Mouse (Mus musculus) neural tube, embryonic 11.5 days (tissue): ENCODE data around the gene Zfp839. TPM values are rescaled to one million over a fixed set of nuclear protein-coding genes. Genes with fewer than 3 reads are reported as not detected.
A peak's percentile ranks its signal among the peaks of the same experiment; 100 is the strongest.
"Not testable (repeated sequence)": the region's sequence is repeated elsewhere in the genome, so short reads cannot be mapped to it uniquely, and the experiment has no call there.

Experiments used
- ATAC-seq: fragments of 200-750 bp; cut with Nextera tagmentation; 2 replicates; pipeline ENCODE4 v1.8.0; 2017; ENCODE audit warnings: moderate number of reproducible peaks, mild to moderate bottlenecking, moderate TSS enrichment, moderate library complexity; ENCODE audit not compliant: insufficient read depth, low FRiP score, low TSS enrichment
- DNase-seq: peaks from one replicate; pipeline ENCODE4 v3.0.0-alpha.2; 2015; ENCODE audit warnings: low spot score
- H3K27ac ChIP-seq: fragments of 300-500 bp; sonication (generic); 2 replicates; pipeline ENCODE4 v1.5.1; 2014; ENCODE audit warnings: low read depth, mild to moderate bottlenecking, low read length
- H3K27me3 ChIP-seq: fragments of 300-500 bp; sonication (generic); 2 replicates; pipeline ENCODE4 v1.6.1; 2014; ENCODE audit warnings: mild to moderate bottlenecking, low read length, mixed read lengths; ENCODE audit not compliant: control insufficient read depth, insufficient read depth
- H3K36me3 ChIP-seq: fragments of 300-500 bp; sonication (generic); 2 replicates; pipeline ENCODE4 v1.6.1; 2014; ENCODE audit warnings: mild to moderate bottlenecking, low read length, moderate library complexity, mixed read lengths; ENCODE audit not compliant: control insufficient read depth, insufficient read depth
- H3K4me1 ChIP-seq: fragments of 300-500 bp; sonication (generic); 2 replicates; pipeline ENCODE4 v1.6.1; 2014; ENCODE audit warnings: low read length, mixed read lengths; ENCODE audit not compliant: control insufficient read depth, insufficient read depth
- H3K4me2 ChIP-seq: fragments of 300-500 bp; sonication (generic); 2 replicates; pipeline ENCODE4 v1.6.1; 2014; ENCODE audit warnings: low read depth, mild to moderate bottlenecking, moderate library complexity
- H3K4me3 ChIP-seq: fragments of 300-500 bp; sonication (generic); 2 replicates; pipeline ENCODE4 v1.5.1; 2014; ENCODE audit warnings: low read depth, low read length
- H3K9ac ChIP-seq: fragments of 300-500 bp; sonication (generic); 2 replicates; pipeline ENCODE4 v1.6.1; 2014; ENCODE audit warnings: mild to moderate bottlenecking, low read length
- H3K9me3 ChIP-seq: fragments of 300-500 bp; sonication (generic); 2 replicates; pipeline ENCODE4 v1.6.1; 2016; ENCODE audit warnings: low read length; ENCODE audit not compliant: control insufficient read depth
- WGBS: fragments of 180-500 bp; shearing (Covaris S2); extraction: QIAGEN DNeasy Blood & Tissue Kit; methylation state at CpG from one replicate; pipeline ENCODE4 v1.1.7; 2014; 5-methylcytosine and 5-hydroxymethylcytosine counted together
- polyA plus RNA-seq: library from polyadenylated mRNA; unstranded; fragments of >200 nt; fragmentation: Nextera tagmentation; extraction: Ambion mirVana; gene quantifications from 2 replicates; pipeline ENCODE4 v1.2.1, GENCODE M21; 2014

Zfp839 gene
- polyA plus RNA-seq, 1 experiment from 2014 or later: 3.7 TPM

DNA sequence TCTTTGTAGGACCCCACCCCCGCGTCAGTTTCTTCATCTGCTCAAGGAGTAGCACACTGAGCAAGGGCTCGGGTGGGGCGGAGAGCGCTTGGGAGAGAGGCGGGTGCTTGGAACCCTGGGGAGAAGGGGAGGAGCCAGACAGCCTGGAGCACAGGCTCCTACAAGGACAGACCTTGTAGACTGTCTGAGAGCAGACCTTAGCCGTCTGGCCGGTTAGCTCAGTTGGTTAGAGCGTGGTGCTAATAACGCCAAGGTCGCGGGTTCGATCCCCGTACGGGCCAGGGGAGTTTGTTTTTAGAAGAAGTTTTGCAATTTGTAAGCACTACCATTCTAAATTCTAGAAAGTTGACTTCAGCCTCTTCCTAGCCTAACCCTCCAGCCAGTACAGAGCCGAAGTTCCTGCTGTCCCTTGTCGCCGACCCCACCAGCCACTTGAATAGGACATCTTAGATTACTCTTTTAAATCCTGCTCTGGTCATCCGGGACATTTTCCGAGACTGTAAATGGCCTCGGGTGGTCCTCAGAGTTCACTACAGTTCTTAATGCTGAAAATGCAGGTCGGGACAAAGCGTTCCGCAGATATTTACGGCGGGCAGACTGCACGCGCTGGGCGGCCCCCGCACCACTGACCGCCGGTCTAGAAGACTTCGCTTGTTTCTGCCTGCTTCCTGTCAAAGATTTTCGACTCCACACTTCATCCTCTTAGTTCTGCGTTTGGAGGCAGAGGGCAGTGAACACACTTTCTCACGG is 4.7 kb upstream of the Zfp839 start:
- H3K9ac ChIP-seq: peak overlapping the region; percentile 44
- H3K27me3 ChIP-seq: peaks cover 7% of the 10 kb centered on the region; the same call in 1 of the 2 replicates
- H3K36me3 ChIP-seq: no peaks in the 10 kb centered on the region
- peak overlapping the region; percentile 33 for H3K4me3 ChIP-seq
- WGBS: under 1% methylated on average over 36 of the region's 36 CpGs
- no peaks in the 10 kb centered on the region for H3K9me3 ChIP-seq
- no peak overlapping the region for H3K27ac ChIP-seq
- DNase-seq (peak; percentile 92), ATAC-seq (peak; percentile 67)
- H3K4me1 ChIP-seq: peaks cover 10% of the 10 kb centered on the region; the same call in 1 of the 2 replicates
- peak overlapping the region; percentile 64 for H3K4me2 ChIP-seq

- H3K27me3 ChIP-seq: peaks cover 7% of the 10 kb centered on the region; the same call in 1 of the 2 replicates
- peaks cover 15% of the 10 kb centered on the region for H3K4me1 ChIP-seq
- peak overlapping the region; percentile 64 for H3K4me2 ChIP-seq
- no peaks in the 10 kb centered on the region for H3K9me3 ChIP-seq
- no peak for ATAC-seq
- no peak for DNase-seq
- no peak overlapping the region for H3K9ac ChIP-seq
- no peak overlapping the region for H3K27ac ChIP-seq
- H3K4me3 ChIP-seq: peak overlapping the region; percentile 33
- WGBS: 66% methylated on average over 6 of the region's 6 CpGs
- H3K36me3 ChIP-seq: no peaks in the 10 kb centered on the region
Observed at GRCm38 (mm10) chr12:110846191-110846765, 3.8 kb upstream of the Zfp839 start.

GRCm38 (mm10) chr12:110850929-110851256 is 840 bp downstream of the Zfp839 start:
- Histone ChIP-seq H3K9ac (peak overlapping the region; percentile 90), H3K4me3 (peak overlapping the region; percentile 87), H3K27ac (no peak overlapping the region), H3K27me3 (0 out of 2 replicates have a peak, but pooled peaks cover 3% of the 10 kb centered on the region), H3K4me2 (peak overlapping the region; percentile 50), H3K4me1 (peaks cover 9% of the 10 kb centered on the region), H3K36me3 (no peaks in the 10 kb centered on the region), H3K9me3 (no peaks in the 10 kb centered on the region)
- no peak for ATAC-seq
- 12% methylated on average over 9 of the region's 9 CpGs for WGBS
- no peak for DNase-seq

DNA sequence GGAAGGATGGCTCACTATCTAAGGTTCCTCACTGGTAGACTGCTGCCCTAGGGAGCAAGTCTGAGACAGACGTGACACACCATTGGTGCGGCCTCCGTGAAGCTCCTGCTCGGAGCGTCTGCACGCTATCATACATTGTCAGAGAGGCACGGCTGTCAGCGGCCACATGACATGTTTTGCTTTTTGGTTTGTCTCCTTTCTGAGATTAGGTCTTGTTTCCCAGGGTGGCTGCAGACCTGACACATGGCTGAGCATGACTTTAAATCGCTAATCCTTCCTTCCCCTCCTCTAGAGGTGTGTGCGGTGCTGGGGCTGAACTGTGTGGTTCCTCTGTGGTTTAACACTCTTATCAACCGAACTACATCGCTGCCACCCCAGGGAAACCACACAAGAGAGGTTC is 1.4 kb downstream of the Zfp839 start:
- Histone ChIP-seq H3K27me3 (no peaks in the 10 kb centered on the region), H3K4me2 (no peak overlapping the region), H3K4me3 (no peak overlapping the region), H3K9me3 (no peaks in the 10 kb centered on the region), H3K36me3 (no peaks in the 10 kb centered on the region), H3K9ac (no peak overlapping the region), H3K27ac (no peak overlapping the region), H3K4me1 (peaks cover 6% of the 10 kb centered on the region; the same call in 1 of the 2 replicates)
- WGBS: 90% methylated on average over 12 of the region's 12 CpGs
- DNase-seq (no peak), ATAC-seq (no peak)

- 97% methylated on average over 1 of the region's 1 CpGs for whole genome bisulfite sequencing
- Histone ChIP-seq H3K9me3 (no peaks in the 10 kb centered on the region), H3K9ac (no peak overlapping the region), H3K27ac (no peak overlapping the region), H3K4me3 (no peak overlapping the region), H3K36me3 (no peaks in the 10 kb centered on the region), H3K4me2 (no peak overlapping the region), H3K4me1 (peaks cover 6% of the 10 kb centered on the region; the same call in 1 of the 2 replicates), H3K27me3 (no peaks in the 10 kb centered on the region)
- no peak for ATAC-seq
- no peak for DNase-seq
Observed at GRCm38 (mm10) chr12:110851923-110852322, 1.9 kb downstream of the Zfp839 start.

GRCm38 (mm10) chr12:110854786-110855737 is 5.0 kb downstream of the Zfp839 start:
- Histone ChIP-seq H3K36me3 (no peaks in the 10 kb centered on the region), H3K4me1 (peaks cover 6% of the 10 kb centered on the region; the same call in 1 of the 2 replicates), H3K9me3 (no peaks in the 10 kb centered on the region), H3K9ac (no peak overlapping the region), H3K4me2 (no peak overlapping the region), H3K27me3 (no peaks in the 10 kb centered on the region), H3K4me3 (no peak overlapping the region), H3K27ac (no peak overlapping the region)
- 88% methylated on average over 32 of the region's 32 CpGs for WGBS
- no peak for DNase-seq
- no peak for ATAC-seq

- Histone ChIP-seq H3K4me2 (no peak overlapping the region), H3K4me3 (no peak overlapping the region), H3K27ac (no peak overlapping the region), H3K9me3 (no peaks in the 10 kb centered on the region), H3K9ac (no peak overlapping the region), H3K27me3 (no peaks in the 10 kb centered on the region), H3K36me3 (no peaks in the 10 kb centered on the region), H3K4me1 (no peaks in the 10 kb centered on the region)
- no peak for DNase-seq
- no peak for ATAC-seq
- 93% methylated on average over 7 of the region's 7 CpGs for WGBS
Observed at GRCm38 (mm10) chr12:110857196-110857595, 7.1 kb downstream of the Zfp839 start.

DNA sequence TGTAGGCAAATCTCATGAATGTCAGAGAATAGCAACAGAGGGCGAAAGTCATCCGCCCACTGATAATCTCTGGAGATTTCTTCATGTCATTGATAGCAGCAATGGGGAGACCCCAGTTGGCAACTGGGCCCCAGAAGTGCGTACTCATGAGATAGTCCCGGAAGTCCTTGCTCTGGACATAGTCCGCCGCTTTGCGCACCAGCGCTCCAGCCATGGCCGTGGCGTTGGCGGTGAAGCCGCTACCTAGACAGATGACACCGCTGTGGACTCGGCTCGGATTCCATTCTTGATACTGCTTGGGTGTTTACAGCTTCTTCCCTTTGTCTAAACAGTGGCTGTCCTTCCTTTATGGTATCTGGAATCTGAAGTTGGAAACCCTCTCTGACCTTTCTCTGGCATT is 8.6 kb downstream of the Zfp839 start:
- not testable (repeated sequence) for H3K36me3 ChIP-seq, H3K9ac ChIP-seq, H3K4me2 ChIP-seq, DNase-seq, H3K27me3 ChIP-seq, H3K4me1 ChIP-seq, H3K4me3 ChIP-seq, H3K9me3 ChIP-seq, ATAC-seq, H3K27ac ChIP-seq
- WGBS: 96% methylated on average over 15 of the region's 15 CpGs
